ENCODE assay signal across 12 mouse cellular contexts in the genomic region with DNA sequence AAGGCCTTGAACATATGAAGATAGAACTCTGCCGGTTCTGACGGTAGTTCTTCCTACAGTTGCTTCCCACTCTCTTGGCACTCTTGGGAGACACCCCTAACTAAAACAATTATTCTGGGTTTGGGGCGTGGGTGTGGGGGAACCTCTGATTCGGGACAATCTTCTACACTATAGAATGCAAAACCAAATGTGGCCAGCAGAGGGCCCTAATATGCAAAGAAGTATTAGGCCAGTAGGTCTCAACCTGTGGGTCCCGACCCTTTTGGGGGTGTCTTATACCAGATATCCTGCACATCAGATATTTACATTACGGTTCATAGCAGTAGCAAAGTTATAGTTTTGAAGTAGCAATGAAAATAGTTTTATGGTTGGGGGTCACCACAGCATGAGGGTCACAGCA. TPM values are rescaled to one million over a fixed set of nuclear protein-coding genes. Genes with fewer than 3 reads are reported as not detected.
DNase-seq lines count a peak whose midpoint lies in the region; ATAC-seq lines count a peak whose summit lies in the region.
"Had no signal": no experiment of that assay in that cellular context is flagged by ENCODE, and none has a peak within 500 bp of the region (broad histone marks: within the 10 kb centered on the region; RNA-seq: fewer than 3 reads in every experiment).

No protein-coding gene starts in this region.

- H3K36me3 ChIP-seq in midbrain, embryonic 13.5 days, result no peaks in the 10 kb centered on the region
- H3K36me3 ChIP-seq in hindbrain, embryonic 13.5 days, result no peaks in the 10 kb centered on the region
- H3K36me3 ChIP-seq: embryonic facial prominence, embryonic 12.5 days had no signal

- intact Hi-C loops in heart, postnatal 25 days (cut with DNase I), result no loop called here

- H3K27ac ChIP-seq in midbrain, embryonic 13.5 days, result no peak overlapping the region
- H3K27ac ChIP-seq in hindbrain, embryonic 13.5 days, result no peak overlapping the region
- H3K27ac ChIP-seq: embryonic facial prominence, embryonic 12.5 days had no signal

- no peak overlapping the region for H3K4me2 ChIP-seq in midbrain, embryonic 13.5 days (replicated peaks)
- no peak overlapping the region for H3K4me2 ChIP-seq in hindbrain, embryonic 13.5 days
- H3K4me2 ChIP-seq: embryonic facial prominence, embryonic 12.5 days had no signal

- no peaks in the 10 kb centered on the region for H3K4me1 ChIP-seq in midbrain, embryonic 13.5 days (replicated peaks)
- no peaks in the 10 kb centered on the region for H3K4me1 ChIP-seq in hindbrain, embryonic 13.5 days (replicated peaks)
- H3K4me1 ChIP-seq: embryonic facial prominence, embryonic 12.5 days had no signal

- H3K27me3 ChIP-seq in midbrain, embryonic 13.5 days, result no peaks in the 10 kb centered on the region
- no peaks in the 10 kb centered on the region for H3K27me3 ChIP-seq in hindbrain, embryonic 13.5 days
- H3K27me3 ChIP-seq: embryonic facial prominence, embryonic 12.5 days had no signal

- ATAC-seq in midbrain, embryonic 13.5 days, result no peak
- no peak for ATAC-seq in hindbrain, embryonic 13.5 days (ENCODE audit: low FRiP score)

- DNase-seq in heart, adult 11 months, result peak; percentile 61
- no peak for DNase-seq in heart, postnatal 25 days (ENCODE audit: low spot score)
- DNase-seq in testis, postnatal 10 days (ENCODE audit: low spot score), result peak; percentile 64
- no peak for DNase-seq in testis, postnatal 14 days (ENCODE audit: low spot score)
- DNase-seq in induced T-regulatory cell, adult 2 months (ENCODE audit: low read depth), result peak; percentile 7
- peak; percentile 18 for DNase-seq in thymus, postnatal 25 days
- DNase-seq: layer of hippocampus, adult 9-11 months had no signal

- no peaks in the 10 kb centered on the region for H3K9me3 ChIP-seq in midbrain, embryonic 13.5 days
- no peaks in the 10 kb centered on the region for H3K9me3 ChIP-seq in hindbrain, embryonic 13.5 days
- H3K9me3 ChIP-seq: embryonic facial prominence, embryonic 12.5 days had no signal

- no peak overlapping the region for H3K9ac ChIP-seq in midbrain, embryonic 13.5 days (replicated peaks)
- H3K9ac ChIP-seq in hindbrain, embryonic 13.5 days, result no peak overlapping the region
- H3K9ac ChIP-seq: embryonic facial prominence, embryonic 12.5 days had no signal

- H3K4me3 ChIP-seq in midbrain, embryonic 13.5 days (replicated peaks), result no peak overlapping the region
- H3K4me3 ChIP-seq in hindbrain, embryonic 13.5 days, result no peak overlapping the region
- H3K4me3 ChIP-seq: embryonic facial prominence, embryonic 12.5 days had no signal

- 91% methylated on average over 6 of the region's 6 CpGs for WGBS in midbrain, embryonic 13.5 days
- 89% methylated on average over 6 of the region's 6 CpGs for WGBS in hindbrain, embryonic 13.5 days

RNA-seq across cellular contexts. Expression of a gene that starts 13.8 kb away (rescaled TPM):
- under 1 TPM; 0.31 to 0.56 TPM for total RNA-seq in heart, postnatal 25 days (2021)
- polyA plus RNA-seq in midbrain, embryonic 13.5 days (2015; fragmentation: Nextera tagmentation; extraction: Ambion mirVana), result 0.19 and 0.21 TPM in 2 replicates
- 0.09 and 0.21 TPM in 2 replicates for polyA plus RNA-seq in hindbrain, embryonic 13.5 days (2015; fragmentation: Nextera tagmentation; extraction: Ambion mirVana)
- total RNA-seq: megakaryocyte, adult 5-6 weeks had no signal

RNA-seq across cellular contexts. Expression of a gene that starts 29.4 kb away (rescaled TPM):
- total RNA-seq in heart, postnatal 25 days (2021), result not detected
- not detected in 2 replicates for polyA plus RNA-seq in midbrain, embryonic 13.5 days (2015; fragmentation: Nextera tagmentation; extraction: Ambion mirVana)
- not detected in 2 replicates for polyA plus RNA-seq in hindbrain, embryonic 13.5 days (2015; fragmentation: Nextera tagmentation; extraction: Ambion mirVana)
- polyA plus RNA-seq: embryonic facial prominence, embryonic 12.5 days had no signal

RNA-seq across cellular contexts. Expression of a gene that starts 39.5 kb away (rescaled TPM):
- total RNA-seq in heart, postnatal 25 days (2021), result not detected
- not detected in 2 replicates for polyA plus RNA-seq in midbrain, embryonic 13.5 days (2015; fragmentation: Nextera tagmentation; extraction: Ambion mirVana)
- not detected in 2 replicates for polyA plus RNA-seq in hindbrain, embryonic 13.5 days (2015; fragmentation: Nextera tagmentation; extraction: Ambion mirVana)
- total RNA-seq: heart, adult 18-20 months; megakaryocyte, adult 5-6 weeks had no signal
- polyA plus RNA-seq: embryonic facial prominence, embryonic 12.5 days had no signal

RNA-seq across cellular contexts. Expression of a gene that starts 57.7 kb away (rescaled TPM):
- total RNA-seq in heart, postnatal 25 days (2021), result not detected
- not detected in 2 replicates for polyA plus RNA-seq in midbrain, embryonic 13.5 days (2015; fragmentation: Nextera tagmentation; extraction: Ambion mirVana)
- polyA plus RNA-seq in hindbrain, embryonic 13.5 days (2015; fragmentation: Nextera tagmentation; extraction: Ambion mirVana), result not detected in 2 replicates
- total RNA-seq: heart, adult 18-20 months; megakaryocyte, adult 5-6 weeks had no signal
- polyA plus RNA-seq: embryonic facial prominence, embryonic 12.5 days had no signal

Comparison
In these comparisons a context has a peak if more than half of its experiments do, and no peak if none do; other contexts are left out.
1. DNase-seq: peak in heart, adult 11 months (single experiment), testis, postnatal 10 days (single experiment), induced T-regulatory cell, adult 2 months (single experiment) and thymus, postnatal 25 days (single experiment); none in heart, postnatal 25 days (single experiment) and testis, postnatal 14 days (single experiment).